Mouse (Mus musculus): ENCODE measurements around the gene Slc39a5.

GRCm38 (mm10) chr10:128347541-128347940 is 53.5 kb downstream of the Slc39a5 start:
- no peak for TF ChIP-seq EP300 (optimal IDR thresholded peaks at IDR 0.05)
- TF ChIP-seq CTCF (IDR thresholded peaks at IDR 0.05; ENCODE audit: low read depth) = no peak
